Mouse (Mus musculus) 3134 (cell line): Measurements from ENCODE around the gene Chdh.

Source experiments
- DNase-seq: peaks from one replicate; pipeline ENCODE4 v3.0.0-alpha.2; 2011; ENCODE audit warnings: low spot score; ENCODE audit not compliant: insufficient read length; ENCODE audit errors: extremely low read depth

Chdh gene

DNA sequence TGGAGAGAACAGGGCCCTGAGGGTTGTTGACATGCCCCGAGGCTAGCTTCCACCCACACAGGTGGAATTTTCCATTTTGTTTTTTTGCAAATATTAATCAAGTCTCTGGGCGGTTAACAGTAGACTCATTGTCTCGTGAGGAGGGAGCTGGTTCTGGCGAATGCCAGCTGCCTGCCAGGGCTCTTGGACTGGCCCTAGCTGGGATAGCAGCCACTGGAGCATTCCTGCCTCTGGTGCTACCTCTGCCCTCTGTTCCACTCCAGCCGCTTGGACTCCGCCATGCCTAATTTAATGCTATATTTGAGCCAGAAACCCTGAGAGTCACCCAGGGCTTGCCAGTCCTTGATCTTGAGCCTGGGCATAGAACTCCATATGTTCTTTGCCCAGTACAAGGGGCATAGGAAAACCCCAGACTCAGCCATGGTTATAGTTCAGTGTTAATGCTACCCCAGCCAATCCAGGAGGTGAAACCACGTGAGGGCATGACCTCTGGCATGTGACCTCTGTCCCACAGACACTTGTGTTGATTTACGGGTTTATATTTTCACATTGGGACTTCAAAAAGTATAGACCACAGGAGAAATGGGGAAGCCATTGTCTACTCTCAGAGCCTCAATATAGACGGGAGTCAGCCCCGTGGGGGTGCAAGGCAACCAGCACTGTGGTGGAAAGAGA, 3.2 kb downstream of the Chdh start:
- peak; percentile 66 for DNase-seq

DNA sequence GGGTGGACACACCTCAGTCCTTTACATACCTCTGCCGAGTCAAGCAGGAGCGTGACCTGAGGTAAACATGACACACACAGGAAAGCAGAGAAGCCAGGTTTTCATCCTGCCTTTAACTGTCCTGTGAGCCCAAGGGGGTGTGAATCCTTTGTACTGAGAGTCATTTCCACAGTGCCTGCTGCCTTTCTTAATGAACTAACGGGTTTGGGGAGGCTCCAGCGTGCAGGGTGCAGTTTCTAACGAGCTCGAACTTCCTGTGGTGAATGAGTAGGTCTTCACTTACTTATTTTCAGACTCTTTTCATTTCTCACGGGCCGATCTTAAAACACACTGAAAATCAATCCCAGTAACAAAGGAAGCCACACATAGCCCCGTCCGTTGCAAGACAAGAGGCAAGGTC, 5.7 kb downstream of the Chdh start:
- DNase-seq = no peak

DNA sequence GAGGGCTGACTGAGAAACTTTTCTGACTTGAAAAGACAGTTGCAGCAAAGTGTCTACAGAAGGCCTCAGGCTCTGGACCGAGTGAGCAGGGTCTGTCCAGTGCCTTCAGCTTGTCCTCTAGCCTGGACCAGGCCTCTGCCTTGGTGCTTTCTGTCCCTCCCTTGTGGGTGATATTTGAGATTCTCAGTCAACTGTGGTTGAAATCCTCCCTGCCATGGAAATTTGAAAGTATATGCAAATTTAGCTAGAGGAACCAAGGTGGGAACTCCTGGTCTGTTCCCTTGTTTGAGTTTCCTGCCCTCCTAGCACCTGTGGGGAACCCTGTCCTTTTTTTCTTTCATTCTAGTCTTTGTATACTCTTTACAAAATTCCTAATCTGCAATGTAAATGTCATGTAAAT, 6.2 kb downstream of the Chdh start:
- DNase-seq = no peak

DNA sequence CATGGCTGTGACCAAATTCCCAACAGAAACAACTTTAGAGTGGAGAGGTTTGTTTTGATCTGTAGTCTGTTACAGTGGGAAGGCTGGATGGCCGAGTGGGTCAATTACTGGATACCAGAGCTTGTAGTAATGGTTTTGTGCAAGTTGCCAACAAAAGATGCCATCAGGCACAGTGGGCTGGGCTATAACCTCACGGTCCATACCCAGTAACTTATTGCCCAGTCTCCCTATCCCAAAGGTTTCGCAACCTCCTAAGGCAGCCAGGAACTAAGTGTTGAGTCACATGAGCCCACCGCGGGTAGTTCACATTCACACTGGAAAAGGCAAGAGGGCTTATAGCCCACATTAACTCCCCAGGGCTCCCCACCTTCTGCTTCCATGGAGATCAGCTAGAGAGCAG, 7.8 kb downstream of the Chdh start:
- peak; percentile 34 for DNase-seq

DNA sequence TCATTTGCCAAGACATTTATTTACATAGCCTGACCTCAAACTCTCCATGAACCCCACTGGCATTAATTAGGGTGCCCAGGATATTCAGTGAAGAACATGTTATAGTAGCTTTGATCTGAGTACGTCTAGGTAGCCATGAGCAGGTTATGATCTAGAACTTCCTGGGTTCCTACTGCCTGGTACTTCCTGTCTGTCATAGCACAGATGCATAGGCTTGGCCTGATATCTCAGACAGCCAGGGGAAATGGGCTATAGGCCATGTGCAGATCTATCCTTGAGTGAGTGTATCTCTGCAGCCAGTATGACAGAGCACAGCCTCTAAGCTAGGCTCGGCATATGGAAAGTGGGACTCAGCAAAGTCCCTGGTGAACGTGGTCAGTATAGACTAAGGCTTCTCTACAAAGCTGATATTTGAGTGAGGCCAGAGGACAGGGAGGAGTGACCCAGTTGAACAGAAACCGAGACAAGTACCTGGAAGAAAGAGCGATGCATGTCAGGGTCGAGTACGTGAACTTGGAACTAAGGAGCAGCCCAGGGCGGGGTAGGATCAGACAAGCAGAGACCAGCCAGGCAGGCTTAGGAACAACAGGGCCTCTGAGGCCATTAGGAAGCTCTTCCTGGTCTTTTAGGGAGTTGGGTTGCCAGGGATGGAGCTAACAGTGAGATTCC, 9.1 kb downstream of the Chdh start:
- no peak for DNase-seq

DNA sequence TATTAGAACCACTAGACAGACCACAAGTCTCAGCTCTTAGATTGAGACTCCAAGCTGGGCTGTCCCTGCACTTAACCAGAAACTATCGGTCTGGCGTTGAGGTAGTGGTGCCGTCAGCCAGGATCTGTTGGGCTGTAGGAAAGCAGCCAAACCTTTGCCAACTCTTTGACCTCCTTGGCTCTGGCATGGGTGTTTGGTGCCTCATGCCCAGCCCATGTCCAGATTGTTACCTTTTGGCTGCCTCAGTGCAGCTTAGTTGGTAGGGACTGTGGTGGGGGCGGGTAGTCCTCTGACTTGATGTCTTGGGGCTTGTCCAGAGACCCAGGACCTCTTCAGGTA, 9.6 kb downstream of the Chdh start:
- no peak for DNase-seq

DNA sequence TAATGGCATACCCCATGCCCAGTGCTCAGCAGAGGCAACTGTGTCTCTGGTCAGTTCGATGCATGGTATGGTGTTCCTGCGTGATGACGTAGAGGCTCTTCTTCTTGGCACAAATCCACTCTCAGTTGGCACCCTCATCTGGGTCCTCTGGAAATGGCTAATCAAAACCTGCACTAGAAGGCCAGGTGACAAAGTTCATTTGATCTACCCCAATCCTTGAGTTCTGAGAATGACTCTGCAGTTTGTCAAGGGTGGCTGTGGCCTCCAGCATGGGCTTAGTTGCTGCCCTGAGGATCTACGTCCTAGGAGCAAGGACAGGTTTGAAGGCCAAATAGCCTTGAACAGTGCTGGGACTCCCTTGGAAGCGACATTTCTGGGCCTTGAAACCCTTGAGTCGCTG, 10.0 kb downstream of the Chdh start:
- no peak for DNase-seq

DNA sequence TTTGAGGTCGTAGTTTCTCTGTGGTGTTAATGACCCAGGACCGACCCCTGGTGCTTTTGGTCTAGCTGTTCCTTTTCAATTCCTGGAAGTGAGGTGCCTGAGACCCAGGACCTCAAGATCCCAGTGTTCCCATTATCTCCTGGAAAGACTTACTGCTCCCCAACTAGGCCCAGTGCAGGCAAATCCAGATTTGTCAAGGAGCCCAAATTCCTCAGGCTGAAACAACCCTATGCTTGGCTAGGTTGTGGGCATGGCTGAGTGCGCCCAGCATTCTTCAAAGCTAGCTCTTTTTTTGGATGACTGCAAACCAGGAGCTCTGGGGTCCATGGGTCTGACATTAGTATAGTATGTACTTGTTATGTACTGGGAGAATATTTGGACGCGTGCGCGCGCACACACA, 10.6 kb downstream of the Chdh start:
- DNase-seq = no peak

DNA sequence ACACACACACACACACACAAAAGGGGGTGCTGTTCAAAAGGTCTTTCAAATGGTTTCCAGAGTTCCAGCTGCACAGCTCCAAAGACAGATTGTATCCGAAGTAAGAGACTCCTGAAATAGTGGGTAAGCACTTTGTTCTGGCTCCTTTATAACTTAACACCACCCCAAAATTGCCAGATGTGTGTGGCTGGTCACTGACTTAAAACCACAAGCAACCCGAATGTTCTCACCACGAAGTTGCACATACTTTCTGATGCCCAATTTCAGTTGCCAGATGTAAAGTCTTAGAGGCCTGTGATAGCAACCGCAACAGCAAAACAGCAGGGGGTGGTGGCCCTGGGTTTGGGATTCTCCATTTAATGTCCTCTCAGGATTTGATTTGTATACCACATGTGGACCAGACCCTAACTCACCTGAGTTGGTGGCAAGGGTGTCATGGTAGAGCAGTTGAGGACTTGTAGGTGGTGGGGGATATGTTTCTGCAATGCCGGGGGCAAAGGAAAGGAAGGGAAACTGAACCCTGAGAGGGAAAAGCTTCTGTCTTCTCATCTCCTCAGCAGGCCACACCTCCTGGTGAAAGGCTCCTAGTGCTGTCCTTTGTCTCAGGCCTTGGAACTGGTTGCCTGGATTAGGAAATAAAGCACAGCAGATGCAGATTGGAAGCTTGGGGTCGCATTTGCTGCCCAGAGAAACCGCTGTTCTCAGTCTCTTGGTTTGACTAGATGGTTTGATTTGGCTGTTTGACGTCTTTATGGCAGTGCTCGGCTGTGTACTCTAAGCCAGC, 11.2 kb downstream of the Chdh start:
- no peak for DNase-seq

DNA sequence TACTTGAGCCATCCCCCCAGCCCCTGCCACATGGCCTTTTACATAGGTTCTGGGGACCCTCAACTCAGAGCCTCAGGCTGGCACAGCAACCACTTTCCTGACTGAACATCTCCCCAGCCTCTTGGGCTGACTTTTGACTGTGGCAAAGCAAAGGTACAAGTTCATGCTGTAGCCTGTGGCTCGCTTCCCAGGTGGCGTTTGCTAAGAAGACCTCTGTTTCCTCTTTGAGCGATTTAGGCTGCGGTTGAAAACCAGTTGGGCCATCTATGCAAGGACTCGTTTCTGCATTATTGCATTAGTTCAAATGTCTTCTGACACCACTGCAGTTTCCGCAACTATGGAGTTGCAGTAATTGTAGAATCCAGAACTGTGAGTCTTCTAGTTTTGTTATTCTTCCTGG, 13.6 kb downstream of the Chdh start:
- no peak for DNase-seq

DNA sequence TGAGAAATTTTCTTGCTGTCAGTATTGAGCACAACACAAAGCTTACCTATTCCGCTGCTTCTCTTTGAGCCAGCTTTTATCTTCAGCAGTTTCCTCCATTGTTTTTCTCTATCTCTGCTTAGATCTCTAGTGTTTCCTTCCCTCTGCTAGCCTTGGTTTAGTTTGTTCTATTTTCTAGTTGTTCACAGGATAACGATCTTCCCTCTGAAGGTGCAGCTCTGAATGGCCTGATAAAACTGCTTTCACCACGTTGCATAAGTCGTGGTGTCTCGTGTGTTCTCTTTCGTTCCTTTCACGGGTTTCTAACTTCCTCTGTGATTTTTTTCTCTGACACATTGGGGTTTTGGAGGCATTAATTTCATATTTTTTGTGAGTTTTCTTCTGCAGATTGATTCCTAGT, 15.6 kb downstream of the Chdh start:
- no peak for DNase-seq

DNA sequence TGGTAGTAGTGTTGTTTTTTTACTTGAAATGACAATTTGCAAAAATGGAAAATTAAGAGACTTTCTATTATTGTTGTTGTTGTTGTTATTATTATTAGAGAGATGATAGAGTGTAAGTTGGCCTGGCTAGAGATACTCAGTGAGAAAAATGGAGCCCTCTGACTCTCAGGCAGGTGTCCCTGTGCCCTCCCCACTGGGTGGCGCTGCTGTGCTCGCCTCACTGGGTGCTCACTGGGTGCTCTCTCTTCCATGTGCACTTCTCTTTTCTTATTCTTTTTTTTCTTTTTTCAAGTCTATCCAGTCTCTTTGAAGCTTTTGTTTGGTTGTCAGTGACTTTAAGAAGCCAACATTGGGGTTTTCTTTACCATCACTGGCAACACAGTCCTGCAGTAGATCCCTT, 18.6 kb downstream of the Chdh start:
- DNase-seq = no peak

DNA sequence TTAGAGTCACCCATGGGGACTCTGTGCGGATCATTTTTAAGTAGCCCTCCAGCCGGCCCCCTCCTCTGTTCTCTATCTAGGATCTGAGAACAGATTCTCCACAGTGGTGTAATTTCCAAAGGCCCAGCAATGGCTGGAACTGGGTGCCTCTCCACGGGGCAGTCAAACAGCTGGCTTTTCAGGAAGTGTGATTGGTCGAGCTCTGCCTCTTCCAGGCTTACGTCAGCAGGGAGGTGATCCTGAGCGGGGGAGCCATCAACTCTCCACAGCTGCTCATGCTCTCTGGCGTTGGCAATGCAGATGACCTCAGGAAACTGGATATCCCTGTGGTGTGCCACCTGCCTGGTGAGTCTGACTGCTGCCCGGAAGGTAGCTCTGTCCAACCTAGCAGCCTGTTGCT, 24.6 kb downstream of the Chdh start:
- no peak for DNase-seq

DNA sequence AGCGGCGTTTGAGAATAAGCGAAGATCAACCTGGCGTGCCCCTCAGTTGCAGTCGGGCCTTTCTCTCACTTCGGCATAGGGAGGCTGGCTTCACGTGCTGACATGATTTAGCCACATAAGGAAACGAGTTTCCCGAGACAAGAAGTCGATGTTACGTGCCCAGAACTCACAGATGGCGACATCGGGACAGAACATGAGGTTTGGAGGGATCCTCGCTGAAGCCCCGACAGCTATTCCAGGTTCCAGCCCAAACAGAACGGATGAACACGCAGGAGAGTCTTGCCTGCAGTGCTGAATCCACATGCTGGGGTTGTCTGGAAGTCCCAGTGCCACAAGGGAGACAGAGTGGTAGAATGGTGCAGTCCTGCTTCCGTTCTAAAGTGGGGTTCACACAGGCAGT, 29.6 kb downstream of the Chdh start:
- no peak for DNase-seq

DNA sequence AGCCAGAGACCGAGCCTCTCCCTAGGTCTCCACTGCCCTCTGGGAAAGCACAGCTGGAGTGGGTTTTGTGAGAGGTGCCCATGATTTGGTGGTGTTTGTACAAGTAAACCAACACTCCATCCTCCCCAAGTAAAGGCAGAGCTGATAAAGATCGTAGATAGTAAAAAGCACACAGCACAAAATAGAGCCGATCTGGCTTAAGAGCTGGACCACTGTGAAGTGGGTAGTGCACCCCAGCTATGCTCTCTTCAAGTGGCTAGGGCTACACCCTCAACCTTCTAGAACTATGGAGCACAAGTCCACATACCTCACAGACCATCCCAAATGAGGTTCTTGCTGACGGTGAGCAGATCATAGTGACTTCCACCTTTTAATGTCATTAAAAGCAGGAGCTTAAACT, 30.6 kb downstream of the Chdh start:
- DNase-seq = no peak

DNA sequence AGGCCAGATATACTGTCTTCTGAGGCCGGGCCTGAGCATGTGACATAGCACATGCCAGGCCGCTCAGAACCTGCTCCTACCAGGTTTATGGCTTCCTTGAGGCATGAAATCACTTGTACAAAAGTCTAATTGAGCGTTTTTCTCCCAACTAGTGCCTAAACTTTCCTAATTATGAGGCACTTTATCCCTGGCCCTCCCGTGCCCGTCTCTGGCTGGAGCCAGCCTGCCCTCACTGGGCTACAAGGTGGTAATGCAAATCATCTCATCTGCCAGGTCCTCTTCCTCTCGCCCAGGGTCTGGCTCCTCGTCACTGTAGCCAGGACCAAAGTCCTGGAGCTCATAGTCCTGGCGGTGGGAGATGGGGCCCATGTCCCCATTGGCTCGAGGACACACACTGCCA, 33.0 kb downstream of the Chdh start:
- no peak for DNase-seq

DNA sequence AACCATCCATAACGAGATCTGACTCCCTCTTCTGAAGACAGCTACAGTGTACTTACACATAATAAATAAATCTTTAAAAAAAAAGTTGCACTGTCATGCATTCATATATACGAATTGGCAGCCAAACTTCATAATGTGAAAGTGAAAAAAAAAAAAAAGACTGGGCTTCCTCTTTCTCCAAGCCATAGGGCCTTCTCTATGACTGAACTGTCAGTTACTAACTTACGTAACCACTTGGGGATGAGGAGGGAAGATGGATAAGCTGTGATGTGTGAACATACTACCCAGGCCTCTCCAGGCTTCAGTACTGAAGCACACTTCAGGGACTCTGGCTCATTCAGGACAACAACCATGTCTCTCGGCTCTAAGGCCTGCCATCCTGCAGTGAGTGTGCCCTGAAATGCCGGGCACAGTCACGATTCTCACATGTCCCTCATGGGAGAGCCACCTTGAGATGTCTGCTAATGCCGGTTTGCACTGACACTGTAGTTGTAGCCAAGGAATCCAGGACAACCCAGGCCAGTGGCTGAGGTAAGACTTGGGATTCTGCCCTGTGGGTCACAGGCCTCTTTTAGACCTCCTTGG, 34.6 kb downstream of the Chdh start:
- no peak for DNase-seq

DNA sequence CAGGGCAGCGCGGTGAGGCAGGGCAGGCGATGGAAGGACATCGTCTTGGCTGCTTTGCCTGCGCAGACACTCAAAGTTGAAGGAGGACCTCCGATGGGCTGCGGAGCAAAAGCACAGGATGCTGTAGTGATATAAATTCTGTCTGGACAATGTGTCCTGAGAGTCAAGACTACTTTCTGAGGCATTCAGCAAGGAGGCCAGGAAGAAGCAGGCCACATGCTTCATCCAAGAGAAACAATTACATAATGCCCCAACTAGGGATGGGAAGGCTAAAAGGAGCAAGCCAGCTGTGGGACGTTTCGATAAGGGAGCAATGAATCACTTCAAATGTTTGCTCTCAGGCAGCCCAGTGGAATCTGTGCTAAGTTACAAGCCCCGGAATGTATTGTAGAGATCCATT, 36.4 kb downstream of the Chdh start:
- no peak for DNase-seq

DNA sequence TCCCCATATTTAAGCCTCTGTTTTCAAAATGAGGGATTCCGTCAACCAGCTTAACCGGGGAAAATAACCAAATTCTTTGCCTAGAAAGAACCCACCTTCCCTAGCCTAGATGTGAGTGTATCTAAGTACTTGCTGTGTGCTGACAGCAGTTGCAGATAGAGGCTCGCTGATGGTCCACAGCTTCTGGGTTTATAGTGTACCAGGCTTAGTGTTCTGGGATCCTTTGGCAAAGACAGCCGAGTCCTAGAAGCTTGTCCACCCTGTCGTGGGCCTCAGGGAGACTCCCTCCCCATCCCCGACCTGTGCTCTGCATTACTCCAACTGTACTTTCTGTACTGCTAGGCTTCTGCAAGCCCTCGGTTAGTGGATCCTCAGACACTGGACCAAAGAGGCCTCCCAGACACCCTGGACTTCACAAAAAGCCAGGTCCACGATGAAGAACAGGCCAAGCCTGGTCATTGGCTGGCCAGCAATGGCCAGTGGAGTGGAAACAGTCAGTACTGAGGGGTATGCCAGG, 36.9 kb downstream of the Chdh start:
- no peak for DNase-seq

DNA sequence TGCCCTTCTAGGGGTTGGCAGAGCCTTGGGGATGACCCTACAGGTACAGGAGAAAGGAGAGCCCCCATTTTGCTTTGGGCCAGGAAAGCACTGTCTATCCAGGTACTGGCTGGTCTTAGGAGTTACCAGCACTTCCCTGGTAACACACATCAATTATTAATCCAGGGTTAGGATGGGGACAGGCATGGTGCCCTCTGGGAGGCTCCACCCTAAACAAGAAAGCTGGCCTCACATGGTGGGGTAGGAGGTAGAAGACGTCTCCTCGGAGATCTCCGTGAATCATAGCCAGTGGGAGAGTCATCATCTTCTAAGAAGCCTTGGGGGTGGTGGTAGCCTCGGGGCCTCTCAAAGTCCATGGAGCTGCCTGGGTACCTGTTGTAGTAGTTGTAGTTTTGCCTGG, 38.2 kb downstream of the Chdh start:
- DNase-seq = no peak

DNA sequence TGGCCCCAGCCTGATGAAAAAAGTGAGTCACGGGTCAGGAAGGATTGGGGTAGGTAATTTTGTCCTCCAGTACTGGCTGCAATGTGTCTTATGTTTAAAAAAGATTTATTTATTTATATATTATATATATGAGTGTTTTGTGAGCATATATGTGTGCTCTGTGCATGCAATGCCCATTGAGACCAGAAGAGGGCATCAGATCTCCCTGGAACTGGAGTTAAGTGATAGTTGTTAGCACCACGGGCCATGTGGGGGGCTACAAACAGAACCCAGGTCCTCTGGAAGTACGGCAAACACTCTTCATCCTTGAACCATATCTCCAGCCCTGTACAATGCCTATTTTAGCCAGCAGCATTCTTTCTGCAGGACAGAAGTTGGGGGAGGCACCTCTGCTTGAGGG, 39.2 kb downstream of the Chdh start:
- no peak for DNase-seq

DNA sequence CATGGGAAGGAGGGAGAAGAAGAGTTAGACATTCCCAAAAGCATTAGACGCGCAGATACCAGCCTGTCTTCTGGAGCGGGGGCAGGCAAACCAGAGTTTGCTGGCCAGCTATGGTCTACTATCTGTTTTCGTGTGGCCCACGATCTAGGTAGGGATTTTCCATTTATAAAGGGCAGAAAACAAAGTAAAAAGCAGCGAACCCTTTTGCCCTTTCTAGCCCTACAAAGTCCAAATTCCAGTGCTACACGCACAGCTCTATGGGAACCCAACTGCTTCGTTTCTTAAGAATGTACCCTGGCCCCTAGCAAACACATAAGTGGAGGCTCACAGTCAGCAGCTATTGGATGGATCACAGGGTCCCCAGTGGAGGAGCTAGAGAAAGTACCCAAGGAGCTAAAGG, 41.5 kb downstream of the Chdh start:
- no peak for DNase-seq
